Mouse (Mus musculus) heart, embryonic 11.5 days (tissue): Measurements from ENCODE around the gene Ywhag. TPM values are rescaled to one million over a fixed set of nuclear protein-coding genes. Genes with fewer than 3 reads are reported as not detected.
A peak's percentile ranks its signal among the peaks of the same experiment; 100 is the strongest.

Experiments used
- ATAC-seq: fragments of 200-750 bp; cut with Nextera tagmentation; replicated peaks from 2 replicates; pipeline ENCODE4 v1.8.0; 2017; ENCODE audit warnings: moderate library complexity; ENCODE audit not compliant: insufficient number of reproducible peaks, low FRiP score, low TSS enrichment
- H3K27ac ChIP-seq: fragments of 300-500 bp; sonication (generic); 2 replicates; pipeline ENCODE4 v1.5.1; 2014; ENCODE audit warnings: mild to moderate bottlenecking, low read depth, low read length
- H3K27me3 ChIP-seq: fragments of 300-500 bp; sonication (generic); 2 replicates; pipeline ENCODE4 v1.6.1; 2014; ENCODE audit warnings: mild to moderate bottlenecking, low read length, mixed read lengths; ENCODE audit not compliant: control insufficient read depth, insufficient read depth
- H3K36me3 ChIP-seq: fragments of 300-500 bp; sonication (generic); 2 replicates; pipeline ENCODE4 v1.6.1; 2014; ENCODE audit warnings: mild to moderate bottlenecking, low read length, moderate library complexity, mixed read lengths; ENCODE audit not compliant: control insufficient read depth, insufficient read depth
- H3K4me1 ChIP-seq: fragments of 300-500 bp; sonication (generic); 2 replicates; pipeline ENCODE4 v1.6.1; 2014; ENCODE audit warnings: low read length; ENCODE audit not compliant: control insufficient read depth, insufficient read depth
- H3K4me2 ChIP-seq: fragments of 300-500 bp; sonication (generic); 2 replicates; pipeline ENCODE4 v1.6.1; 2014; ENCODE audit warnings: mild to moderate bottlenecking, moderate library complexity
- H3K4me3 ChIP-seq: fragments of 300-500 bp; sonication (generic); 2 replicates; pipeline ENCODE4 v1.5.1; 2014; ENCODE audit warnings: low read depth, low read length
- H3K9ac ChIP-seq: fragments of 300-500 bp; sonication (generic); 2 replicates; pipeline ENCODE4 v1.6.1; 2014; ENCODE audit warnings: mild to moderate bottlenecking, low read depth, low read length, moderate library complexity
- H3K9me3 ChIP-seq: fragments of 300-500 bp; sonication (generic); replicated peaks from 2 replicates; pipeline ENCODE4 v1.6.1; 2016; ENCODE audit warnings: low read length; ENCODE audit not compliant: control insufficient read depth
- WGBS: fragments of 180-500 bp; shearing (Covaris S2); extraction: QIAGEN DNeasy Blood & Tissue Kit; methylation state at CpG from one replicate; pipeline ENCODE4 v1.1.7; 2014; ENCODE audit not compliant: insufficient replicate concordance; 5-methylcytosine and 5-hydroxymethylcytosine counted together
- polyA plus RNA-seq: library from polyadenylated mRNA; unstranded; fragments of >200 nt; fragmentation: Nextera tagmentation; extraction: Ambion mirVana; gene quantifications from 2 replicates; pipeline ENCODE4 v1.2.1, GENCODE M21; 2014

The Ywhag gene
- polyA plus RNA-seq, 1 experiment from 2014 or later, result 103 TPM

DNA sequence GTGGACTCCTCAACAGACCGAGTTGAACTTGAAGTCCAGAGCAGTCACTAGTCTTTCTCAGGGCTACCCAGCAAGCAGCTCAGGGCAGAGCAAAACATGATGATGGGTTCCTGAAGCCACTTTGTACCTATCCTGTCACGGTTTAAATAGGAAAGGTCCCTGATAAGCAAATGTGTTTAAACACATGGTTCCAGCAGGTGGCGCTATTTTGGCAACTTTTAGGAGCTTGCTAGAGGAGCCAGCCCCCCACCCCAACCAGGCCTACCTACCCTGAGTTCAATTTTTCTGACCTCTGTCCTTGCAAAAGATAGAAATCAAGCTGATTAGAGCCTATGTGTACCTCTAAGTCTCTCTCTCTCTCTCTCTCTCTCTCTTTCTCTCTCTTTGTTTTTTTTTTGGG is 36.4 kb downstream of the Ywhag start:
- WGBS, result 17% methylated on average over 3 of the region's 3 CpGs
- no peak for ATAC-seq
- Histone ChIP-seq H3K4me2 (no peak overlapping the region), H3K9me3 (no peaks in the 10 kb centered on the region), H3K27ac (no peak overlapping the region), H3K9ac (no peak overlapping the region), H3K36me3 (no peaks in the 10 kb centered on the region), H3K4me3 (no peak overlapping the region), H3K27me3 (no peaks in the 10 kb centered on the region), H3K4me1 (peaks cover 1% of the 10 kb centered on the region; the same call in 1 of the 2 replicates)

DNA sequence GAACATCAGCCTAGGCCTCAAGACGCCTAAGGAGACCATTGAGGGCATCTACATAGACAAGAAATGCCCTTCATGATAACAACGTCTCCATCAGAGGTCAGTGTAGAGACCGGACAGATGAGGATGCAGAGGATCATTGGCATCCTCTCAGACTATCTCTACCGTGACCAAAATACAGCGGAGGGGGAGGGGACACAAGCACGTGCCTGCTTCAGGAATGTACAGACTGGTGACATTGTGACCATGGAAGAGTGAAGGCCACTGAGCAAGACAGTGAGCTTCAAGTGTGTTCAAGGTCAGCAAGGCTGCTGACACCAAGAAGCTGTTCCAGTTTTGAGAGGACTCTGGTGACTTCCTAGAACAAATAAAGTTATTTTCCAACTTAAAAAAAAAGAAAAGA is 39.5 kb downstream of the Ywhag start:
- 47% methylated on average over 6 of the region's 6 CpGs for WGBS

DNA sequence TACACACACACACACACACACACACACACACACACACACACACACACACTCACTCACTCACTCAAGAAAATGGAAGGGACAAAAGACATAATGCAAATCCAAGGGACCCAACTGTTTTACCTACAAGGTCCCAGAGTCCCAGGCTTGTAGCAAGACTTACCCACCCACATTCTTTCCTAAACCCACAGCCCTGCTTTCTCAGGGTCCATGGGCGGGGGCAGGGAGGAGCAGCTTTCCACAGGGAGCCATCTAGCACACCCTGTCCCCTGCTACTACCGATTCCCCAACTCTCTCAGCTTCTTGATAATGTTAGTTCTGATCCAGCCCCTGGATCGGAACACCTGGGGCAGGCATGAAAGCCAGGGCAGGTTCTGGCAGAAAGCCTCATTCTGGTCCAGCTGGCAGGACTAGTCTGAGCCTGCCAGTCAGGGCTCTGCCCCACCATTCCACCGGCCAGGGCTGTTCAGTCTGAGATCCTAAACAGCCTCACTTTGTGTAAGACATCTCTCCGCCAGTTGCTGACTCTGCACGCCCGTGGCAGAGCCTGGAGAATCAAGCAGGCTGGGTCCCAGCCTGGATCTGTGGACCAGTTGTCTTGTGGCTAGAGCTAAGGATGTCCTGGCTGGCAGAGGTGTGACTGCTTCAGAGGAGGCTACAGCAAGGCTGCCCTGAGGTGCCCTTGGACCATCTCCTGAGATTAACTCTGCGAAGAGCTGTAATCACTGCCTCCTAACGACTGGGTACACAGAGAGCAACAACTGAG is 41.6 kb downstream of the Ywhag start:
- Histone ChIP-seq H3K9me3 (no peaks in the 10 kb centered on the region), H3K4me3 (no peak overlapping the region), H3K4me1 (peaks cover 2% of the 10 kb centered on the region; the same call in 1 of the 2 replicates), H3K36me3 (no peaks in the 10 kb centered on the region), H3K27ac (no peak overlapping the region; the same call in 1 of the 2 replicates), H3K9ac (no peak overlapping the region), H3K27me3 (peaks cover 7% of the 10 kb centered on the region), H3K4me2 (no peak overlapping the region)
- 38% methylated on average over 9 of the region's 9 CpGs for WGBS
- no peak for ATAC-seq

More for the DNA sequence above, 39.5 kb downstream of the Ywhag start:
- ATAC-seq, result 0 out of 2 replicates have a peak, but pooled peaks have one; percentile 50
- Histone ChIP-seq H3K36me3 (no peaks in the 10 kb centered on the region), H3K4me2 (no peak overlapping the region), H3K27ac (no peak overlapping the region), H3K27me3 (peaks cover 7% of the 10 kb centered on the region), H3K9me3 (no peaks in the 10 kb centered on the region), H3K4me3 (no peak overlapping the region), H3K4me1 (0 out of 2 replicates have a peak, but pooled peaks cover 2% of the 10 kb centered on the region), H3K9ac (no peak overlapping the region)

DNA sequence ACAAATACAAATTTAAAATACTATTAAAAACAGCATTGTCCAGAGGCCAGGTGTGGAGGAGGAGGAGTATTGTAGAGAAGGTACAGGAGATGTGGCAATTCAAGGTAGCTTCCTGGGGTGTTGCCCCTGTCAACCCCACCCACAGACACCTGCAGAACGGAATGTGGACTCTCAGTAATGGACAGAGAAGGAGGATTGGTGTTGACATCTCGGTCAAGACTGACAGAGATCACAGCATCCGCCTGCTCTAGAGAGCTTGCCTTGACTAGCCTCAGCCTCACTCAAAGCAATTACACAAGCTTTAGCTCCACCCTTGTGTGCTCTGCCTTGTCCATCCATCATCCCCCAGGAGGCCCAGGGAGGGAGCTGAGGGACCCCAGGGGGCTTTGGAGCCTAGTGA is 43.5 kb downstream of the Ywhag start:
- Histone ChIP-seq H3K27me3 (peaks cover 7% of the 10 kb centered on the region), H3K4me2 (no peak overlapping the region), H3K36me3 (no peaks in the 10 kb centered on the region), H3K4me1 (peaks cover 5% of the 10 kb centered on the region; the same call in 1 of the 2 replicates), H3K27ac (no peak overlapping the region), H3K9me3 (no peaks in the 10 kb centered on the region), H3K9ac (no peak overlapping the region), H3K4me3 (no peak overlapping the region)
- WGBS, result 42% methylated on average over 3 of the region's 3 CpGs
- ATAC-seq, result no peak

DNA sequence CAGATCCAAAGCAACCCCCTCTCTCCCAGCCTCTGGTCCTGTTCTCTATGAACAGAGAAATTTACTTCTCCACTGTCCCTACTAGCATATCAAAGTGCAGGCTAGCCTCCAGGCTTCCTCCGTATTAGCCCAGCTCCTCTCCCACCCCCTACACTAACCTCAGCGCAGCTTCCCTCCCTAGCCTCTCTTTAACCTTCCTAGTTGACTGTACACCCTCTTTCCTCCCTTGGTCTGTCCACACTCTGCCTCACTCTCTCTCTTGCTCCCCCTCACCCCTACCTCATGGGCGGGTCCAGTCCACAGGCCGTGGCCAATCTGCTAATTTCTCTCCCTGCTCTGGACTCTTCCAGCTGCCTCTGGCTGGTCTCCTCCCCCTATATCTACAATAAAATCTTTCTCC is 44.1 kb downstream of the Ywhag start:
- no peaks in the 10 kb centered on the region for H3K9me3 ChIP-seq
- H3K4me1 ChIP-seq, result peaks cover 5% of the 10 kb centered on the region; the same call in 1 of the 2 replicates
- ATAC-seq, result no peak

DNA sequence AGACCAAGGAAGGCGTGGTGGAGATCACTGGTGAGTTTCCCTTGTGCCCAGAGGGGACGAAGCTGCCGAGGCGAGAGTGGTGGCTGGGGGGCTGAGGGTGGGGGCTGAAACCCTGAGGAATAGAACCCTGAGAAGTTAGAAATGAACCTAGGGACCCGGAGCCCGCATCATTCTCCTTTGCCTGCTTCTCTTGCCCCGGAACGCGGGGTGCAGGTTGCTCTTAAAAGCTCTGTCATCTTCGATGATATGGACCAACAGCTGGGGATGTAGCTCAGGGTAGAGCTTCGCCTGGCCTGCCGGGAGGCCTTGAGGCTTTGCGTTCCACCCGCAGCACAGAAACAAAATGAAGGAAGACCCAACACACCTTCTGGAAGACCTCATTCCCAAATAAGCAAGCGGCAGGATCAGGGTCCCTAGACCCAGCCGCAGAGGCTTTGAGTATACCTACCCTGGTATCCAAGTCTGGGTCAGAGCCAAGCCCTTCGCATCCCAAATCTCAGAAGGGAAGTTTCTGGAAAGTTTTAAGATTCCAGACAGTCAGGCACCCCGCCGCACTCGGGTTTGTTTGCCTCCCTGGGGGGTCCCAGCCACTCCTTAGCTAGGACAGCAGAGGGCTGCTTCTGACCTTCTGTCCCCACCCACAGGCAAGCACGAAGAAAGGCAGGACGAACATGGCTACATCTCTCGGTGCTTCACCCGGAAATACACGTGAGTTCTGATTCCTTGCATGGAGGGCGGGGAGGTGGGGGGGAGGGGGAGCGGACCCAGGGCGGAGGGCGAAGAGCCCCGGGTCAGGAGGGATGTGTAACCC is 45.8 kb downstream of the Ywhag start:
- H3K27me3 ChIP-seq, result peaks cover 7% of the 10 kb centered on the region
- peak overlapping the region; percentile 70 for H3K27ac ChIP-seq
- no peaks in the 10 kb centered on the region for H3K9me3 ChIP-seq
- peak overlapping the region; percentile 56 for H3K4me2 ChIP-seq
- ATAC-seq, result no peak
- H3K9ac ChIP-seq, result peak overlapping the region; percentile 82
- peak overlapping the region; percentile 64 for H3K4me3 ChIP-seq
- 1% methylated on average over 30 of the region's 30 CpGs for WGBS
- peaks cover 5% of the 10 kb centered on the region; the same call in 1 of the 2 replicates for H3K4me1 ChIP-seq
- H3K36me3 ChIP-seq, result no peaks in the 10 kb centered on the region

More for the DNA sequence above, 44.1 kb downstream of the Ywhag start:
- peaks cover 7% of the 10 kb centered on the region for H3K27me3 ChIP-seq
- no peaks in the 10 kb centered on the region for H3K36me3 ChIP-seq
- H3K9ac ChIP-seq, result no peak overlapping the region
- 48% methylated on average over 4 of the region's 4 CpGs for WGBS
- H3K4me3 ChIP-seq, result no peak overlapping the region
- H3K27ac ChIP-seq, result no peak overlapping the region
- H3K4me2 ChIP-seq, result no peak overlapping the region

DNA sequence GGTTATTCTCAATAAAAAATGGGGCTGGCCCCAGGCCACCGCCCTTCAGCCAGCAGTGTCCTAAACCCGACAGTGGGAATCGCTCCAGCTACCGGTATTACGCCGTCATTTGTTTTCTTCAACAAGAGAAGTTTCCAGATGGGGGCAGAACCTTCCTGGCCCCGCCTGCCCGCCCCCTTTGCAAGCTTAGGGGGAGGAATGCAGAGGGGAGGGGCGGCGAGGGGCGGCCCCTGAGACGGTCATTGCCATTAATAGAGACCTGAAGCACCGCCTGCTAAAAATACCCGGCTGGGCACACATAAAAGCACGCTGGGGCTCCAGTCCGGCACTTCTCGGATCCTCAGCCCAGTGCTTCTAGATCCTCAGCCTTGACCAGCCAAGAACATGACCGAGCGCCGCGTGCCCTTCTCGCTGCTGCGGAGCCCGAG is 46.7 kb downstream of the Ywhag start, which contains the start of gene Hspb1:
Hspb1 (plus strand) TSS at position 245 of the 428 bp plus-strand sequence.
- peak within 1 kb of the TSS; percentile 64 for H3K4me3 ChIP-seq
- ATAC-seq, result peak; percentile 77
- peak within 1 kb of the TSS; percentile 82 for H3K9ac ChIP-seq

DNA sequence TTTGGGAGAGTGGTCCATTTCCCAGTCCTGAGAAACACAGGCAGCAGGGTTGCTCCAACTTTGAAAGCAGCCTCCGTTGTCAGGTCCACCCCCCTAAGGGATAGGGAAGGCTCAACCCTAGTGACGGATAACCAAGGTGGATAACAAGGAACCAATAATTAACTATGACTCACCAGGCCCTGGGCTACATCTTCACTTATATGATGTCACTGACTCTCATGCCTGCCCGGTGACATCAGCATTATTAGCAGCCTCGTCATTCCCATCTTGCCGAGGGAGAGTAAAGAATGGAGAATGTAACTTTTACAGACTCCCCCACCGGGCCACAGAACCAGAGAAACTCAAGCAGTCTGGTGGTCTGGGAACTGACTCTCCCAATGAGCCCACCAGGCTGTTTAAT is 49.8 kb downstream of the Ywhag start:
- no peak for ATAC-seq
- 52% methylated on average over 6 of the region's 6 CpGs for WGBS
- no peak overlapping the region for H3K27ac ChIP-seq

More for the DNA sequence above, 46.7 kb downstream of the Ywhag start, which contains the start of gene Hspb1:
- no peaks in the 10 kb centered on the region for H3K36me3 ChIP-seq
- peak within 1 kb of the TSS; percentile 61 for H3K4me2 ChIP-seq
- H3K9me3 ChIP-seq, result no peaks in the 10 kb centered on the region
- WGBS, result under 1% methylated on average over 24 of the region's 24 CpGs
- peaks cover 6% of the 10 kb centered on the region for H3K27me3 ChIP-seq
- peaks cover 3% of the 10 kb centered on the region; the same call in 1 of the 2 replicates for H3K4me1 ChIP-seq
- H3K27ac ChIP-seq, result peak within 1 kb of the TSS; percentile 81

More for the DNA sequence above, 49.8 kb downstream of the Ywhag start:
- Histone ChIP-seq H3K9ac (no peak overlapping the region), H3K36me3 (no peaks in the 10 kb centered on the region), H3K27me3 (no peaks in the 10 kb centered on the region), H3K4me1 (peaks cover 4% of the 10 kb centered on the region; the same call in 1 of the 2 replicates), H3K9me3 (no peaks in the 10 kb centered on the region), H3K4me3 (no peak overlapping the region), H3K4me2 (no peak overlapping the region)
